Mouse (Mus musculus): ENCODE measurements around the gene Phf7.

DNA sequence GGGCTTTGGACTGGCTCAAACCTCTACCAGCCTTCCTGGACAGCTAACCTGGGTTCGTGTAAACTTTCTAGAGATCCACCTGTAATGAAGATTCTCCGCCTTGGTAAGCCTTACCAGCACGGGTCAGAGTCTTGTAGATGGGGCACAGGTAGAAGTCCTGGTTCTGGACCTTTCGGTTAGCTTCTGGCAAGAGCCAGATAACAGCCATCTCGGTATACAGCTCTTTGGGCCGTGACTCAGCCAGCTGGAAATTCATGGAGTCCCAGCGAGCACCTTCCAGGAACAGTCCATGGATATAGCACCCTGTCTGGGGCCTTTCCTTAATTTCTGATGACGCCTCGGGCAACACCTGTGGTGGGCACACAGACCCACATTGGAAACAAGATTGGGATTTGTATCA lies 9.8 kb upstream of the Phf7 start:
- TF ChIP-seq CTCF (IDR thresholded peaks at IDR 0.05; ENCODE audit: borderline replicate concordance, extremely low read depth, insufficient read depth, insufficient read length) (no peak), POLR2A (IDR thresholded peaks at IDR 0.05; ENCODE audit: borderline replicate concordance, extremely low read depth, insufficient read depth, insufficient read length, poor library complexity, severe bottlenecking) (no peak)

All from brain, embryonic 14.5 days (tissue).